Mouse (Mus musculus): ENCODE measurements at regions not wholly inside any gene's neighbourhood (a gene's known extent, or its start where the extent isn't known, plus 50 kb on each side); places are given as distances from the start of the nearest gene placed in this dataset.

- WGBS = 70% methylated on average over 3 of the region's 3 CpGs
- Histone ChIP-seq H3K4me3 (no peak overlapping the region), H3K36me3 (ENCODE audit: control insufficient read depth, insufficient read depth, low read length) (no peaks in the 10 kb centered on the region), H3K79me2 (replicated peaks; ENCODE audit: control insufficient read depth, insufficient read depth, low read length) (no peaks in the 10 kb centered on the region), H3K27ac (no peak overlapping the region), H3K27me3 (ENCODE audit: control insufficient read depth, insufficient read depth, low read length) (no peaks in the 10 kb centered on the region), H3K9ac (ENCODE audit: low read depth, low read length) (no peak overlapping the region), H3K4me1 (ENCODE audit: control insufficient read depth, insufficient read depth, low read length) (peaks cover 2% of the 10 kb centered on the region; the same call in 1 of the 2 replicates)
- TF ChIP-seq POLR2A (IDR thresholded peaks at IDR 0.05; ENCODE audit: insufficient read depth, low read depth, low read length) (no peak), CTCF (IDR thresholded peaks at IDR 0.05) (no peak), EP300 (IDR thresholded peaks at IDR 0.05; ENCODE audit: insufficient read depth, low read depth, low read length) (no peak)
- no peak for DNase-seq
- intact Hi-C loops (cut with DNase I) = no loop called here
Observed at GRCm38 (mm10) chr12:25240796-25241195, 143.9 kb upstream of the Id2 start.

DNA sequence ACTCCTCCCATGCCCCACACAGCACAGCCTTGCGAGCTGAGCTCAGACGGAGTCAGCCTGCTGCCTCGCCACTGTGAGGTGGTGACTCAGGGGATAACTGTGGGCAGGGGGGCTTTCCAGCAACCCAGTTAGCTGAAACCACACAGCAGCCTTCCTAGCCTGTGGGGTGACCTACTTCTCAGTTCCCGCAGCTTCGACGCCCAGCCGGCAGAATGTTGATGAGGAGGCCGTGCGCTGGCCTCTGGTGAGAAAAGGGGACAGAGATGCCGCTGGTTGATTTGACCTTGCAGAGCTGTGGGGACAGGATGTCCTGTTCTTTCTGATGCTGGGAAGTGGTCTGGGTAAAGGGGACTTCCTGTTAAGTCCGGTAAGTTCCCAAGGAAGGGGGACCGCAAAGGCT is 143.2 kb upstream of the Id2 start:
- no peak overlapping the region for H3K9ac ChIP-seq (ENCODE audit: low read depth, low read length)
- no peak overlapping the region for H3K27ac ChIP-seq
- no peak for DNase-seq
- intact Hi-C loops (cut with DNase I) = no loop called here
- H3K4me1 ChIP-seq (ENCODE audit: control insufficient read depth, insufficient read depth, low read length) = no peaks in the 10 kb centered on the region
- 45% methylated on average over 12 of the region's 12 CpGs for WGBS
- H3K36me3 ChIP-seq (ENCODE audit: control insufficient read depth, insufficient read depth, low read length) = no peaks in the 10 kb centered on the region
- H3K27me3 ChIP-seq (ENCODE audit: control insufficient read depth, insufficient read depth, low read length) = no peaks in the 10 kb centered on the region
- TF ChIP-seq EP300 (IDR thresholded peaks at IDR 0.05; ENCODE audit: insufficient read depth, low read depth, low read length) (no peak), CTCF (IDR thresholded peaks at IDR 0.05) (no peak), POLR2A (IDR thresholded peaks at IDR 0.05; ENCODE audit: insufficient read depth, low read depth, low read length) (no peak)
- H3K4me3 ChIP-seq = no peak overlapping the region
- no peaks in the 10 kb centered on the region for H3K79me2 ChIP-seq (replicated peaks; ENCODE audit: control insufficient read depth, insufficient read depth, low read length)

DNA sequence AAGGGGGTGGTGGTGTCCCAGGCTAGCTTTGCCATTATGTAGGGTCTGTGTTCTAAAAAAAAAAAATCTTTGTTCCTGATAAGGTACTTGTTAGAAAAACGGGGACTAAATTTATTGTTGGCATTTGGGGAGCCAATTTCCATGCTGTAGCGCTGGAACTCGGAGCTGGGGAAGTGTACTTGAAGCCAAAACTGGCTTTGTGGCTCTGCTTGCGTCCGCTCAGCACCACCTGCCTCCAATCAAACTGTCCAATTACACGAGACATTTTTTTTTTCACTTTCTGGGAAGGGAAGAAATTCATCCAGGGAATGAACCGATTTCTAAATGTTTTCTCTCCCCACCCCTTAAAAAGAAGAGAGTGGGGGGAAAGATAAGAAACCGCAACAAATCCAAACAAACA is 138.1 kb upstream of the Id2 start:
- no peaks in the 10 kb centered on the region for H3K27me3 ChIP-seq (ENCODE audit: control insufficient read depth, insufficient read depth, low read length)
- DNase-seq = peak in 1 of 2 experiments; percentile 45
- H3K79me2 ChIP-seq (replicated peaks; ENCODE audit: control insufficient read depth, insufficient read depth, low read length) = no peaks in the 10 kb centered on the region
- no peak overlapping the region for H3K4me3 ChIP-seq
- H3K4me1 ChIP-seq (ENCODE audit: control insufficient read depth, insufficient read depth, low read length) = peaks cover 3% of the 10 kb centered on the region
- no peaks in the 10 kb centered on the region for H3K36me3 ChIP-seq (ENCODE audit: control insufficient read depth, insufficient read depth, low read length)
- TF ChIP-seq CTCF (IDR thresholded peaks at IDR 0.05) = no peak
- no peak for TF ChIP-seq POLR2A (IDR thresholded peaks at IDR 0.05; ENCODE audit: insufficient read depth, low read depth, low read length)
- TF ChIP-seq EP300 (IDR thresholded peaks at IDR 0.05; ENCODE audit: insufficient read depth, low read depth, low read length) = no peak
- H3K9ac ChIP-seq (ENCODE audit: low read depth, low read length) = no peak overlapping the region
- 50% methylated on average over 8 of the region's 8 CpGs for WGBS
- H3K27ac ChIP-seq = no peak overlapping the region
- intact Hi-C loops (cut with DNase I) = loop anchor here (5.0 kb wide), 1 partner anchor 143 kb away; no protein-coding TSS in a partner anchor

GRCm38 (mm10) chr12:25234636-25235035 is 137.7 kb upstream of the Id2 start:
- peaks cover 3% of the 10 kb centered on the region for H3K4me1 ChIP-seq (ENCODE audit: control insufficient read depth, insufficient read depth, low read length)
- intact Hi-C loops (cut with DNase I) = loop anchor here (5.0 kb wide), 1 partner anchor 142 kb away; no protein-coding TSS in a partner anchor
- H3K27ac ChIP-seq = no peak overlapping the region
- H3K36me3 ChIP-seq (ENCODE audit: control insufficient read depth, insufficient read depth, low read length) = no peaks in the 10 kb centered on the region
- H3K79me2 ChIP-seq (replicated peaks; ENCODE audit: control insufficient read depth, insufficient read depth, low read length) = no peaks in the 10 kb centered on the region
- H3K27me3 ChIP-seq (ENCODE audit: control insufficient read depth, insufficient read depth, low read length) = no peaks in the 10 kb centered on the region
- no peak for TF ChIP-seq EP300 (IDR thresholded peaks at IDR 0.05; ENCODE audit: insufficient read depth, low read depth, low read length)
- TF ChIP-seq CTCF (IDR thresholded peaks at IDR 0.05) = no peak
- H3K9ac ChIP-seq (ENCODE audit: low read depth, low read length) = no peak overlapping the region
- no peak overlapping the region for H3K4me3 ChIP-seq
- peak in 1 of 2 experiments; percentile 39 for DNase-seq
- WGBS = 44% methylated on average over 3 of the region's 3 CpGs

- Histone ChIP-seq H3K79me2 (replicated peaks; ENCODE audit: control insufficient read depth, insufficient read depth, low read length) (no peaks in the 10 kb centered on the region), H3K4me3 (no peak overlapping the region), H3K27me3 (ENCODE audit: control insufficient read depth, insufficient read depth, low read length) (no peaks in the 10 kb centered on the region), H3K27ac (no peak overlapping the region), H3K4me1 (ENCODE audit: control insufficient read depth, insufficient read depth, low read length) (peaks cover 3% of the 10 kb centered on the region), H3K9ac (ENCODE audit: low read depth, low read length) (no peak overlapping the region), H3K36me3 (ENCODE audit: control insufficient read depth, insufficient read depth, low read length) (no peaks in the 10 kb centered on the region)
- WGBS = 47% methylated on average over 4 of the region's 4 CpGs
- intact Hi-C loops (cut with DNase I) = no loop called here
- TF ChIP-seq EP300 (IDR thresholded peaks at IDR 0.05; ENCODE audit: insufficient read depth, low read depth, low read length) (no peak), POLR2A (IDR thresholded peaks at IDR 0.05; ENCODE audit: insufficient read depth, low read depth, low read length) (no peak), CTCF (IDR thresholded peaks at IDR 0.05) (no peak)
- DNase-seq = no peak
Observed at GRCm38 (mm10) chr12:25233027-25233535, 136.1 kb upstream of the Id2 start.

DNA sequence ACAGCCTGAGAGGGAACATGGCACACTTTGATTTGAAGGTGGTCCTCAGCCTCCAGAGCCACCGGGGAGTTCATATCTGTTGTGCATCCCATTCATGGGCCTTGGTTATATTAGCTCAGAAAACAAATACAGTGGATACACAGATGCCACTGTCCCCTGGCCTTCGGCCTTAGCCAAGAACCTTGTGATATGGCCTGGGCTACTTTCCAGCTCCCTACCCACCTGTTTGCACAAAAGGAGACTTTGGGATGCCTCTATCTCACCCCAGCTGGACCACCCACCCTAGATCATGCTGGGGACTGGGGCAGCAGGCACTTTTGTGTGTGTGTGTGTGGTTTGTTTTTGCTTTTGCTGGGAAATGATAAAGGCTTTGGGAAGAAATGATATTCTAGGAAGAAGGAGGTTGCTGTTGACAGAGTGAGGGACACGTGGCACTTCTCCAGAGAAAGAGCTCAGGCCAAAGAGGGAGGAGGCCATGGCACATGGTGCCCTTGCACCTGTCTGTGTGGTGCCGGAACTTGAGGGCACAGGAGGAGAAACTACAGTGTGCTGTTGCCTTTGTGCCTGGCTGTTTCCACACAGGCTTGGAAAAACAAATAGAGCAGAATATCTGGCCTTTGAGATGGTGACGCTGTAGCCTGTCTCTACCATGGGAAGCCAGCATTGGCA is 135.6 kb upstream of the Id2 start:
- H3K4me3 ChIP-seq = no peak overlapping the region
- peaks cover 3% of the 10 kb centered on the region for H3K4me1 ChIP-seq (ENCODE audit: control insufficient read depth, insufficient read depth, low read length)
- no peaks in the 10 kb centered on the region for H3K27me3 ChIP-seq (ENCODE audit: control insufficient read depth, insufficient read depth, low read length)
- intact Hi-C loops (cut with DNase I) = no loop called here
- 47% methylated on average over 5 of the region's 5 CpGs for WGBS
- no peaks in the 10 kb centered on the region for H3K36me3 ChIP-seq (ENCODE audit: control insufficient read depth, insufficient read depth, low read length)
- TF ChIP-seq EP300 (IDR thresholded peaks at IDR 0.05; ENCODE audit: insufficient read depth, low read depth, low read length) = no peak
- TF ChIP-seq POLR2A (IDR thresholded peaks at IDR 0.05; ENCODE audit: insufficient read depth, low read depth, low read length) = no peak
- no peak for TF ChIP-seq CTCF (IDR thresholded peaks at IDR 0.05)
- H3K9ac ChIP-seq (ENCODE audit: low read depth, low read length) = no peak overlapping the region
- no peak for DNase-seq
- H3K79me2 ChIP-seq (replicated peaks; ENCODE audit: control insufficient read depth, insufficient read depth, low read length) = no peaks in the 10 kb centered on the region
- H3K27ac ChIP-seq = no peak overlapping the region
